Mouse (Mus musculus) heart, embryonic 16.5 days (tissue): Measurements from ENCODE around the gene Clstn2. TPM values are rescaled to one million over a fixed set of nuclear protein-coding genes. Genes with fewer than 3 reads are reported as not detected.

Source experiments
- ATAC-seq: fragments of 200-750 bp; cut with Nextera tagmentation; replicated peaks from 2 replicates; pipeline ENCODE4 v1.8.0; 2017; ENCODE audit warnings: moderate number of reproducible peaks; ENCODE audit not compliant: insufficient read depth, low FRiP score; ENCODE audit errors: extremely low read depth
- H3K27ac ChIP-seq: fragments of 300-500 bp; sonication (generic); 2 replicates; pipeline ENCODE4 v1.5.1; 2014; ENCODE audit warnings: mild to moderate bottlenecking, low read length, control low read depth, moderate library complexity
- H3K27me3 ChIP-seq: fragments of 300-500 bp; sonication (generic); 2 replicates; pipeline ENCODE4 v1.6.1; 2014; ENCODE audit warnings: low read length, mixed read lengths; ENCODE audit not compliant: control insufficient read depth, insufficient read depth
- H3K36me3 ChIP-seq: fragments of 300-500 bp; sonication (generic); 2 replicates; pipeline ENCODE4 v1.6.1; 2014; ENCODE audit not compliant: control insufficient read depth, insufficient read depth
- H3K4me1 ChIP-seq: fragments of 300-500 bp; sonication (generic); 2 replicates; pipeline ENCODE4 v1.6.1; 2014; ENCODE audit warnings: low read length, mixed read lengths; ENCODE audit not compliant: control insufficient read depth, insufficient read depth
- H3K4me2 ChIP-seq: fragments of 300-500 bp; sonication (generic); 2 replicates; pipeline ENCODE4 v1.6.1; 2014; ENCODE audit warnings: low read depth, mild to moderate bottlenecking, control low read depth, low read length
- H3K4me3 ChIP-seq: fragments of 300-500 bp; sonication (generic); 2 replicates; pipeline ENCODE4 v1.5.1; 2014; ENCODE audit warnings: mild to moderate bottlenecking, control low read depth, low read length
- H3K9ac ChIP-seq: fragments of 300-500 bp; sonication (generic); 2 replicates; pipeline ENCODE4 v1.6.1; 2014; ENCODE audit warnings: low read length, control low read depth
- H3K9me3 ChIP-seq: fragments of 300-500 bp; sonication (generic); replicated peaks from 2 replicates; pipeline ENCODE4 v1.6.1; 2016; ENCODE audit warnings: low read length; ENCODE audit not compliant: control insufficient read depth
- WGBS: fragments of 180-500 bp; shearing (Covaris S2); extraction: QIAGEN DNeasy Blood & Tissue Kit; methylation state at CpG from one replicate; pipeline ENCODE4 v1.1.7; 2014; 5-methylcytosine and 5-hydroxymethylcytosine counted together
- polyA plus RNA-seq: library from polyadenylated mRNA; unstranded; fragments of >200 nt; fragmentation: Nextera tagmentation; extraction: Ambion mirVana; gene quantifications from 2 replicates; pipeline ENCODE4 v1.2.1, GENCODE M21; 2015

Gene Clstn2
- polyA plus RNA-seq, 1 experiment from 2014 or later = 0.35 TPM

DNA sequence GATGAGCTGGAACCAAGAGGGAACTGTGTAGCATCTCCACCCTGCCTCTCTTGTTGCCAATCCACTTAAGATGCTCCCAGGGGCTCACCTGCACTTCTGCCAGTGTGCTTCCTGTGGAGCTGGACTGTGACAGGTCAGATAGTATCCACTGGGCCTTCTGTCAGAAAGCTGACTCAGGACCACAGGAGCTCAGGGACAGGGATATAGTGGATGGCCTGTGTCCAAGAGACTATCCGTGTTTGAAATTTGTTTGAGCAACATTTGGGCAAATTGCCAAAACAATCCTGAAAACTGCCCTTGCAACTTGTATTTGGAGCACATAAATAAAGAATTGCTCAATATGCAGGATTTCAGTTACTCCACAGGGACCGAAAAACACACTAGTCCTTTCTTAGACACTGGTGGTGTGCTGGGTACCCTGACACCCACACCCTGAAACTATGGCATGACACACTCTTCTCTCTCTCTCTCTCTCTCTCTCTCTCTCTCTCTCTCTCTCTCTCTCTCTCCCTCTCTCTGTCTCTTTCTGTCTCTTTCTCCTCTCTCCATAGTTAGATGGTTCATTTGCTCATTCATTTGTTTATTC is 542.3 kb downstream of the Clstn2 start:
- H3K4me2 ChIP-seq = no peak overlapping the region
- H3K27ac ChIP-seq = no peak overlapping the region
- 44% methylated on average over 2 of the region's 2 CpGs for WGBS

GRCm38 (mm10) chr9:97486826-97487225 is 546.2 kb downstream of the Clstn2 start:
- H3K4me1 ChIP-seq = no peaks in the 10 kb centered on the region
- H3K4me3 ChIP-seq = no peak overlapping the region
- WGBS = 72% methylated on average over 7 of the region's 7 CpGs
- no peak overlapping the region for H3K9ac ChIP-seq
- H3K9me3 ChIP-seq = no peaks in the 10 kb centered on the region
- H3K27ac ChIP-seq = no peak overlapping the region
- ATAC-seq = no peak
- no peak overlapping the region for H3K4me2 ChIP-seq
- H3K36me3 ChIP-seq = no peaks in the 10 kb centered on the region
- H3K27me3 ChIP-seq = no peaks in the 10 kb centered on the region

More for the DNA sequence above, 542.3 kb downstream of the Clstn2 start:
- no peaks in the 10 kb centered on the region for H3K9me3 ChIP-seq
- H3K4me1 ChIP-seq = no peaks in the 10 kb centered on the region
- no peaks in the 10 kb centered on the region for H3K36me3 ChIP-seq
- H3K9ac ChIP-seq = no peak overlapping the region
- H3K4me3 ChIP-seq = no peak overlapping the region
- H3K27me3 ChIP-seq = no peaks in the 10 kb centered on the region
- ATAC-seq = no peak

DNA sequence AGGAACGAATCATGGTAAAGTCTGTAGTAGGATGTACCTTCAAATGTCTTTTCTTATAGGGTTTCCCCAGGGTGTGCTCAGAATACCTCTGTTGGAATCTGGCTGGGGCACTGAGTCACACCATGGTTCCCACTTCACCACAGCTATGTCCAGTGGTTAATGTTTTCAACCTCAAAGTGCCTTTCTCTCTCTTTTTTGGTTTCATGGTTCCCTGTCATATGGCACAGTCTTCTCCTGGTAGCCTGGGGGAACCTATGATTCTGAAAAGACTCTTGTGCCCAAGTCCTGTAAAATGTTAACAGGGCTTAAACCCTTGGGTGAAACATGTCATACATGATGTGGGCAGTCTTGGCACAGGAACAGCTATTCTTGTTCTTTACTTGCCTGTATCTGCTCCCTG is 551.8 kb downstream of the Clstn2 start:
- no peaks in the 10 kb centered on the region for H3K27me3 ChIP-seq
- no peaks in the 10 kb centered on the region for H3K4me1 ChIP-seq
- H3K9ac ChIP-seq = no peak overlapping the region
- no peak for ATAC-seq
- H3K9me3 ChIP-seq = no peaks in the 10 kb centered on the region
- no peak overlapping the region for H3K4me2 ChIP-seq
- no peak overlapping the region for H3K27ac ChIP-seq
- 68% methylated on average over 1 of the region's 1 CpGs for WGBS
- H3K36me3 ChIP-seq = no peaks in the 10 kb centered on the region
- no peak overlapping the region for H3K4me3 ChIP-seq

DNA sequence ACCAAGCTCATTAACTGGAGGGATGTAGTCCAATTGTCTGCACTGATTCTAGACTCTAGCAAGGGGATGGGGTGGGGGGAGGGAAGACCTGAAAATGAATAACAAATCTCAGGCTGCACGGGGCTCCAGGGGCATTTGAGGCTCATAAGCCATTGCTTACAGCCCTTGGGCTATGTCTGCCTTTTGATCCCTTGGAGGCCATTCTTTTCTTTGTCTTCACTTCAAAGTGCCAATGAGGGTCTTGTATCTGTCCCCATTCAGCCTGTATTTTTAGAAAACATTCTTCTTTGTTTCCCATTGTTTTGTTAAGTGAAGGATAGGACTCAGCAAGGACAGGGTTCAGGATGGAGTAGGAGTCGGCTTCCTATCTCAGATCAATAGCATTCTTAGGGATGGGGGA is 556.0 kb downstream of the Clstn2 start:
- no peaks in the 10 kb centered on the region for H3K27me3 ChIP-seq
- WGBS = 30% methylated on average over 2 of the region's 2 CpGs
- H3K4me3 ChIP-seq = no peak overlapping the region
- no peak for ATAC-seq
- H3K36me3 ChIP-seq = no peaks in the 10 kb centered on the region
- no peaks in the 10 kb centered on the region for H3K9me3 ChIP-seq
- H3K4me2 ChIP-seq = no peak overlapping the region
- no peak overlapping the region for H3K9ac ChIP-seq
- H3K4me1 ChIP-seq = no peaks in the 10 kb centered on the region
- no peak overlapping the region for H3K27ac ChIP-seq

DNA sequence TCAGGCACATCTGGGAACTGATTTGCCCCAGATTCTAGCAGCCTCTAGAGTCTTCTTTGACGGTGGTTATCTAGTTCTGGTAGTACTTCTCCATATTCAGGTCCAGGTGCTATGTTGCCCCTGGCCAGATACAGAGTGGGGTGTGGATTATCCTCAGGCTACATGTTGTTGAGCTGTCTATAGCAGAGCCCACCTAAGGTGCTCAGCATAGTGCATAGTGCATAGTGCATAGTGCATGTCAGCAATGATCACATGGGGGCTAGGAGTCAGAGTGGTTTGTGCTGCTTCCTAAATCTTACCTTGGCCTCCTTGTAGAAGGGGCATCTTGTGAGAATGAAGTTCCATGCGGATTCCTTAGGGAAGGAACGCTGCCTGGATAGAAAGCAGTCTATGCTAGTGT is 556.5 kb downstream of the Clstn2 start:
- 69% methylated on average over 3 of the region's 3 CpGs for WGBS
- Histone ChIP-seq H3K4me3 (no peak overlapping the region), H3K4me2 (no peak overlapping the region), H3K9me3 (no peaks in the 10 kb centered on the region), H3K27me3 (no peaks in the 10 kb centered on the region), H3K27ac (no peak overlapping the region), H3K9ac (no peak overlapping the region), H3K4me1 (no peaks in the 10 kb centered on the region), H3K36me3 (no peaks in the 10 kb centered on the region)
- no peak for ATAC-seq

GRCm38 (mm10) chr9:97474896-97475295 is 558.1 kb downstream of the Clstn2 start:
- no peak overlapping the region for H3K4me3 ChIP-seq
- no peaks in the 10 kb centered on the region for H3K36me3 ChIP-seq
- H3K4me2 ChIP-seq = no peak overlapping the region
- H3K4me1 ChIP-seq = no peaks in the 10 kb centered on the region
- ATAC-seq = no peak
- H3K27ac ChIP-seq = no peak overlapping the region
- no peaks in the 10 kb centered on the region for H3K27me3 ChIP-seq
- WGBS = 71% methylated on average over 6 of the region's 6 CpGs
- H3K9me3 ChIP-seq = no peaks in the 10 kb centered on the region
- H3K9ac ChIP-seq = no peak overlapping the region

GRCm38 (mm10) chr9:97471014-97471591 is 561.9 kb downstream of the Clstn2 start:
- Histone ChIP-seq H3K27ac (no peak overlapping the region), H3K9ac (no peak overlapping the region), H3K36me3 (no peaks in the 10 kb centered on the region), H3K4me1 (no peaks in the 10 kb centered on the region), H3K4me2 (no peak overlapping the region), H3K9me3 (no peaks in the 10 kb centered on the region), H3K27me3 (no peaks in the 10 kb centered on the region), H3K4me3 (no peak overlapping the region)
- ATAC-seq = no peak
- 81% methylated on average over 7 of the region's 7 CpGs for WGBS

GRCm38 (mm10) chr9:97460452-97460851 is 572.5 kb downstream of the Clstn2 start:
- H3K36me3 ChIP-seq = no peaks in the 10 kb centered on the region

GRCm38 (mm10) chr9:97459745-97460144 is 573.2 kb downstream of the Clstn2 start:
- H3K4me2 ChIP-seq = no peak overlapping the region
- H3K9me3 ChIP-seq = no peaks in the 10 kb centered on the region
- no peak overlapping the region for H3K27ac ChIP-seq
- ATAC-seq = no peak
- H3K4me1 ChIP-seq = no peaks in the 10 kb centered on the region
- no peaks in the 10 kb centered on the region for H3K36me3 ChIP-seq
- H3K9ac ChIP-seq = no peak overlapping the region
- 66% methylated on average over 4 of the region's 4 CpGs for WGBS
- H3K27me3 ChIP-seq = no peaks in the 10 kb centered on the region
- H3K4me3 ChIP-seq = no peak overlapping the region

More at GRCm38 (mm10) chr9:97460452-97460851, 572.5 kb downstream of the Clstn2 start:
- Histone ChIP-seq H3K27me3 (no peaks in the 10 kb centered on the region), H3K4me1 (no peaks in the 10 kb centered on the region), H3K4me3 (no peak overlapping the region), H3K4me2 (no peak overlapping the region), H3K27ac (no peak overlapping the region), H3K9ac (no peak overlapping the region), H3K9me3 (no peaks in the 10 kb centered on the region)
- WGBS = 69% methylated on average over 6 of the region's 6 CpGs
- ATAC-seq = no peak
